Mouse (Mus musculus): ENCODE results near the gene Gata2. TPM values are rescaled to one million over a fixed set of nuclear protein-coding genes. Genes with fewer than 3 reads are reported as not detected.

Gata2 gene
- polyA plus RNA-seq (2012; rRNA removed) = 5.7 and 10.2 TPM in 2 replicates

GRCm38 (mm10) chr6:88193433-88194052 is at the start of gene Gata2:
Gene Gata2 (plus strand): TSS chr6:88193891.

GRCm38 (mm10) chr6:88221968-88222367 is 28.3 kb downstream of the Gata2 start, which contains the start of gene Dnajb8:
Gene Dnajb8 (plus strand): TSS chr6:88222268.

Other genes with a start within 250 kb of the Gata2 start
- gene H1fx, start 212.3 kb upstream of the Gata2 start, polyA plus RNA-seq (2012; rRNA removed) = 6.9 and 8.9 TPM in 2 replicates
- gene Rab7, start 148.6 kb upstream of the Gata2 start, polyA plus RNA-seq (2012; rRNA removed) = 101 and 119 TPM in 2 replicates
- 183 and 194 TPM in 2 replicates for gene Rpn1, start 109.4 kb upstream of the Gata2 start, polyA plus RNA-seq (2012; rRNA removed)
- not detected in 2 replicates for gene Dnajb8, start 28.4 kb downstream of the Gata2 start, polyA plus RNA-seq (2012; rRNA removed)